Mouse (Mus musculus) ovary, adult 2 months (tissue): ENCODE measurements around the gene Itch. TPM values are rescaled to one million over a fixed set of nuclear protein-coding genes. Genes with fewer than 3 reads are reported as not detected.

Experiments
- polyA plus RNA-seq: library from polyadenylated mRNA; depleted of rRNA; stranded (reverse); fragments of >200 nt; gene quantifications from 2 replicates; pipeline ENCODE4 v1.2.3, GENCODE M21; 2012; rRNA removed

The Itch gene
- polyA plus RNA-seq, result 4.2 and 5.3 TPM in 2 replicates

DNA sequence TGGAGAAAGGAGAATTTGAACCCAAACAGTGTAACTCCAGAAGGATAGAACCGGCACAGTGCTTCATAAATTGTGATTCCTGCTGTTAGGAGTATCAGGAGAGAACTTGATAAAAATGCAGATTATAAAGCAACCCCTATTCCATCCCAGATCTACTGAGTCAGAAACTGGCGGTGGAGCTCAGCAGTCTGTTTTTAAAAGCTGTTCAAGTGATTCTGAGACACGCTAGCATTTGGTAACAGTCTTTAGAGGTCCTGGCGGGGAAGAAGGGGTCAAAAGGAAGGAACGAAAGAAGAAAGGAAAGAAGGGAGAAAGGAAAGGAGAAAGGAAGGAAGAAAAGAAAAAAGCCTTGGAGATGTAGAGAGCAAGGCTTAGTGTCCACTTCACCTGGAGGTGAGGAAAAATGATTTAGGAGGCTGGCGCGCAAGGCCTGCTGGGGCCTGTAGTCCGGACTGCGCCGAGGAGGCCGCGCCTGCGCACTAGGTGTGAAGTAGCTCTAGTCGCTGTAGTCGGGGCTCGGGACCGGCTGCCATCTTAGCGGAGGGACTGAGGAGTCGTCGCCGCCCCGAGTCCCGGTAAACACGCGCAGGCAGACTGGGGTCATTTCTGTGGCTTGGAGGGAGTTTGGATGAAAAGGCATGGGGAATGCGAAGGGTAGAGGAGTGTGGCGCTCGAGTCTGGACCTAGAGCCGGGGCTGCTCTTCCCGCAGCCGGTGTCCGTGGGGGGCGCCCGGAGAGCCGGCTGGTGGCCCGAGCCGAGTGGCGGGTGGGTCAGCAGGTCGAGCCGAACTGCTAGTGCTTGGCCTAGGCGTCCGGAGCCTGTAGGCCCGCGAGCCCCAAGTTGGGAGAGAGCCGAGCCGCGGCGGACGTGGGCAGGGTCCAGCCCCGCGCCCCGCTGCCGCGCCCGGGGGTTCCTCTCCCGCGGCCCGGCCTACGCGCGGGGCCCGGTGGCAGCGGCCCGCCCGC, at the start of gene Itch:
TSS of gene Itch (plus strand) at position 499 of the 966 bp plus-strand sequence.

GRCm38 (mm10) chr2:155236362-155236992, 103.2 kb downstream of the Itch start, which contains the start of gene Dynlrb1:
Gene Dynlrb1 (plus strand): TSS chr2:155236533.

GRCm38 (mm10) chr2:155276195-155276594, 142.9 kb downstream of the Itch start, which contains the start of gene Map1lc3a:
Gene Map1lc3a (plus strand): TSS chr2:155276297.

Other genes with a start within 250 kb of the Itch start
- 3.4 and 3.9 TPM in 2 replicates for gene Eif2s2, start 240.6 kb upstream of the Itch start, polyA plus RNA-seq
- 5.1 and 8.4 TPM in 2 replicates for gene Gm14226, start 115.2 kb upstream of the Itch start, polyA plus RNA-seq
- gene Ahcy, start 59.0 kb upstream of the Itch start, polyA plus RNA-seq, result 98.8 and 128 TPM in 2 replicates
- 153 and 203 TPM in 2 replicates for gene Dynlrb1, start 103.0 kb downstream of the Itch start, polyA plus RNA-seq
- gene Map1lc3a, start 142.8 kb downstream of the Itch start, polyA plus RNA-seq, result 615 and 845 TPM in 2 replicates
- gene Pigu, start 223.9 kb downstream of the Itch start, polyA plus RNA-seq, result 50.9 and 53.8 TPM in 2 replicates
- gene Trp53inp2, start 247.6 kb downstream of the Itch start, polyA plus RNA-seq, result 203 and 214 TPM in 2 replicates